Mouse (Mus musculus): ENCODE data around the gene Il3ra. TPM values are rescaled to one million over a fixed set of nuclear protein-coding genes. Genes with fewer than 3 reads are reported as not detected.

Gene Il3ra
- polyA plus RNA-seq, 2 experiments from 2014 or later = 5.1 to 12.1 TPM

DNA sequence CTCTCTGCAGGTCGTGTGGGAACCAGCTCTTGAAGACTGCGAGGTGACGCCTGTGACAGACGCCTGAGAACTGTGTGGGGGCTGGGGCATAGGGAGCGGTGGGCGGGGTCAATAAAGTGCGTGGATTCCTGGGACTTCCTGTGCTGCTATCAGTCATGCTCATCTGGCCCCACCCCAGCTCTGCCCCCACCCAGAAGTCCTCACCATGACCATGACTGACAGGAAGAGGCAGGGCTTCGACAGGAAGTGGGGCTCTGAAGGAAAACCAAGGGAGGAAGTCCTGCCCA, 9.2 kb downstream of the Il3ra start:
- no peak for ATAC-seq

DNA sequence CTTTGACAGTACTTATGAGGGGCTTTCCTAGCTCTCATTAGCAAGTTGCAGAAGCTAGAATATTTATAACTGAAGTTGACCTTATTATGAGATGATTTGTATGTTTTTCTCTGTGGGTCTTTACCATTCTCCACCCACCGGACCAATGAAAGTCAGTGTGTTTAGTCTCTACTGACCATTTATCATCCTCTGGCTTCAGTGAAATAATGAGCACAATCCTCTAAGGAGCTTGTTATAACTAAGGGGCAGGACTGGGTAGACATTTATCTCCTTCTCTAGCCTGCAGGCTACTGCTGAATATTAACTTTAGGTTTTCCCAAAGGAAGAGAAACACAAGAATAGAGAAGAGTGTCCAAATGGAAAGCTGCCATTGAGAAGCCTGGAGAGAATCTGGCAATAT, 49.5 kb downstream of the Il3ra start:
- ATAC-seq = no peak

DNA sequence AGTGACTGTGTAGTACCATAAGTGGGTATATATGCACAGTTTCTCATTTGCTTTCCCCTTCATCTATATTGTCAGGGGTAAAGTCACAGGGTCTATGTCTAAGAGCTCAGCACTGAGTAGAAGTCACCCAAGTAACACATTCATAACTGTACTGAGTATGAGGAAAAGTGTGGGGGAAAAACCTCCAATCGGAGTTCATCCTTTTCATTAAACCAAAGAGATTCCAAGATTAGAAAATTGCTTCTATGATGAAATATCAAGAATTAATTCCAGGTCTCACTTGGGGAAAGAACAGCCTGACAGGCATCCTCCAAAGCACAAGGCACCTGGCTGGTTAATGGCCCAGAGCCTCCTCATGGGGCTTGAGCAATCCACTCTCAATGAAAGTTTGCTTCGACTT, 54.9 kb downstream of the Il3ra start, which contains the start of gene Olfr721-ps1:
Gene Olfr721-ps1 (plus strand): TSS at position 301 of the 400 bp plus-strand sequence.
- no peak for ATAC-seq

Other genes with a start within 250 kb of the Il3ra start
- 100 to 1,000 TPM; 126 to 136 TPM for gene Psmd6, start 225.3 kb upstream of the Il3ra start, polyA plus RNA-seq (2017; shearing (Covaris generic))
- not detected for gene Olfr720, start 159.4 kb upstream of the Il3ra start, polyA plus RNA-seq (2017; shearing (Covaris generic))
- under 1 TPM in 1 of 2 experiments, not detected in 1; 0.43 TPM for gene Olfr31, start 23.4 kb upstream of the Il3ra start, polyA plus RNA-seq (2017; shearing (Covaris generic))
- not detected for gene Olfr721-ps1, start 55.0 kb downstream of the Il3ra start, polyA plus RNA-seq (2017; shearing (Covaris generic))